Mouse (Mus musculus): ENCODE measurements around the gene Cc2d2b.

GRCm38 (mm10) chr19:40716981-40717380 is 31.6 kb upstream of the Cc2d2b start:
- TF ChIP-seq POLR2A (IDR thresholded peaks at IDR 0.05; ENCODE audit: borderline replicate concordance, control insufficient read depth, low read depth, low read length) (no peak), CTCF (IDR thresholded peaks at IDR 0.05; ENCODE audit: control insufficient read depth, insufficient read depth, low read length) (no peak)
